In genomic region chr1:58303726-58304125, GRCm38 (mm10) we compare ENCODE assay signal across 9 mouse cellular contexts. TPM values are rescaled to one million over a fixed set of nuclear protein-coding genes. Genes with fewer than 3 reads are reported as not detected.
DNase-seq lines count a peak whose midpoint lies in the region; ATAC-seq and TF ChIP-seq lines count a peak whose summit lies in the region.
"Had no signal": no experiment of that assay in that cellular context is flagged by ENCODE, and none has a peak within 500 bp of the region (broad histone marks: within the 10 kb centered on the region; RNA-seq: fewer than 3 reads in every experiment).

No protein-coding gene starts in this region.

- H3K27me3 ChIP-seq in lung, postnatal 0 days (replicated peaks; ENCODE audit: insufficient read depth, low read length): no peaks in the 10 kb centered on the region

- no peak for TF ChIP-seq CTCF in embryonic fibroblast, embryonic 13.5 days (IDR thresholded peaks at IDR 0.05; ENCODE audit: borderline replicate concordance, insufficient read depth, low read length)
- TF ChIP-seq CTCF in lung, postnatal 0 days (IDR thresholded peaks at IDR 0.05): no peak

- peak overlapping the region; percentile 17; the same call in 1 of the 2 replicates for H3K27ac ChIP-seq in embryonic fibroblast, embryonic 13.5 days (ENCODE audit: insufficient read depth, low read length)
- H3K27ac ChIP-seq in lung, postnatal 0 days (ENCODE audit: low read length): no peak overlapping the region

- H3K4me2 ChIP-seq in lung, postnatal 0 days (replicated peaks; ENCODE audit: low read depth, low read length): no peak overlapping the region

- no peaks in the 10 kb centered on the region for H3K4me1 ChIP-seq in embryonic fibroblast, embryonic 13.5 days (ENCODE audit: control insufficient read depth, insufficient read depth, low read length)
- no peaks in the 10 kb centered on the region for H3K4me1 ChIP-seq in lung, postnatal 0 days (ENCODE audit: insufficient read depth, low read depth, low read length)

- no peaks in the 10 kb centered on the region for H3K36me3 ChIP-seq in lung, postnatal 0 days (ENCODE audit: insufficient read depth, low read length)

- ATAC-seq in lung, postnatal 0 days: peak; percentile 74

- TF ChIP-seq POLR2A in embryonic fibroblast, embryonic 13.5 days (IDR thresholded peaks at IDR 0.05; ENCODE audit: low read depth, low read length): no peak

- 63% methylated on average over 4 of the region's 4 CpGs for WGBS in lung, postnatal 0 days

- TF ChIP-seq EP300 in lung, postnatal 0 days (IDR thresholded peaks at IDR 0.05): no peak

- H3K9ac ChIP-seq in lung, postnatal 0 days (replicated peaks; ENCODE audit: low read depth): no peak overlapping the region

- no peaks in the 10 kb centered on the region for H3K9me3 ChIP-seq in lung, postnatal 0 days (ENCODE audit: low read length)

- peak; percentile 43 for DNase-seq in kidney, postnatal 10 days
- no peak for DNase-seq in kidney, postnatal 25 days
- peak; percentile 37 for DNase-seq in lung, postnatal 0 days (ENCODE audit: low spot score)
- peak; percentile 66 to 73 for DNase-seq in thymus, adult 18-20 months
- no peak for DNase-seq in ovary, postnatal 10 days (ENCODE audit: low spot score)
- DNase-seq in layer of hippocampus, postnatal 36 days: no peak
- DNase-seq in urinary bladder, postnatal 25 days (ENCODE audit: low spot score): no peak

- no peak overlapping the region for H3K4me3 ChIP-seq in embryonic fibroblast, embryonic 13.5 days (ENCODE audit: insufficient read depth, low read length)
- no peak overlapping the region for H3K4me3 ChIP-seq in lung, postnatal 0 days (ENCODE audit: low read depth, low read length)

RNA-seq across cellular contexts. Expression of gene Aox2, which starts 25.6 kb away (rescaled TPM):
- not detected in 2 replicates for polyA plus RNA-seq in embryonic fibroblast, embryonic 13.5 days (2011; ENCODE audit: insufficient read length, low read depth, missing spikeins)
- polyA plus RNA-seq in lung, postnatal 0 days (2015; fragmentation: Nextera tagmentation; extraction: Ambion mirVana): 0.02 and 0.05 TPM in 2 replicates
- total RNA-seq in layer of hippocampus, postnatal 36 days (2021): not detected
- polyA plus RNA-seq: liver, adult 2 months had no signal

Comparison
In these comparisons a context has a peak if more than half of its experiments do, and no peak if none do; other contexts are left out.
1. DNase-seq: peak in kidney, postnatal 10 days (single experiment), lung, postnatal 0 days (single experiment) and thymus, adult 18-20 months (2 of 2); none in kidney, postnatal 25 days (0 of 2), ovary, postnatal 10 days (single experiment), layer of hippocampus, postnatal 36 days (0 of 2) and urinary bladder, postnatal 25 days (single experiment).